Mouse (Mus musculus): ENCODE measurements at regions not wholly inside any gene's neighbourhood (a gene's known extent, or its start where the extent isn't known, plus 50 kb on each side); places are given as distances from the start of the nearest gene placed in this dataset.

GRCm38 (mm10) chr8:113554700-113555455 is 80.5 kb upstream of the Mon1b start:
- DNase-seq (ENCODE audit: extremely low read depth, insufficient read length, low spot score) = no peak

GRCm38 (mm10) chr8:113556994-113557393 is 78.4 kb upstream of the Mon1b start:
- no peak for DNase-seq (ENCODE audit: extremely low read depth, insufficient read length, low spot score)

GRCm38 (mm10) chr8:113581098-113581497 is 54.3 kb upstream of the Mon1b start:
- no peak for DNase-seq (ENCODE audit: extremely low read depth, insufficient read length, low spot score)

GRCm38 (mm10) chr8:113581704-113582103 is 53.7 kb upstream of the Mon1b start:
- no peak for DNase-seq (ENCODE audit: extremely low read depth, insufficient read length, low spot score)

- DNase-seq (ENCODE audit: extremely low read depth, insufficient read length, low spot score) = peak; percentile 10
Observed at GRCm38 (mm10) chr8:113582180-113582975, 53.0 kb upstream of the Mon1b start.

GRCm38 (mm10) chr8:113583801-113584200 is 51.6 kb upstream of the Mon1b start:
- DNase-seq (ENCODE audit: extremely low read depth, insufficient read length, low spot score) = no peak
